Mouse (Mus musculus): Measurements from ENCODE around the gene Timm23. TPM values are rescaled to one million over a fixed set of nuclear protein-coding genes. Genes with fewer than 3 reads are reported as not detected.

Timm23 gene
- polyA plus RNA-seq, 2 experiments, result 183 to 309 TPM

DNA sequence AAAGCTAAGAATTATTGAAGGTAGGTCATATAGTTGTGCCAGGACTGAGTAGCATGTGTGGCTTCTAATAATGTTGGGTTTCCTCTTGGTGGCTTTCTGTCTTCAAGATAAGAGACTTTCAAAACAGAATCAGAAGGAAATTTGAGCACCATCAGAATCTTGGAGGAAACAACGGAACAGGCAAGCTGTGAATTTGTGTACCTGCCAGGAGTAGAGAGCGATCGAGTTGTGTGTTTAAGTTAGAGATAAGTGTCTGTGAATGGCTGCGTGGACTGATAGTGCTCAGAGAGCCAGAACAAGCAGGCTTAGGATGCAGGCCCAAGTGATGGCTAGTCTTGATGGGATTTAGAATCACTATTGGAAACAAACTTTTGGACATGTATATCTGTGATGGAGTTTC lies 69.9 kb downstream of the Timm23 start:
- no peak overlapping the region for H3K27ac ChIP-seq (replicated peaks; ENCODE audit: low read depth, low read length)
- no peaks in the 10 kb centered on the region for H3K27me3 ChIP-seq (ENCODE audit: control insufficient read depth, insufficient read depth, low read length)
- no peak overlapping the region for H3K9ac ChIP-seq (ENCODE audit: low read depth, low read length, severe bottlenecking)
- no peaks in the 10 kb centered on the region for H3K4me1 ChIP-seq (ENCODE audit: control insufficient read depth, insufficient read depth, low read length)
- no peak overlapping the region for H3K4me3 ChIP-seq (replicated peaks; ENCODE audit: low read length)
- H3K9me3 ChIP-seq (ENCODE audit: control insufficient read depth, low read length), result no peaks in the 10 kb centered on the region
- DNase-seq (ENCODE audit: low spot score), result no peak
- TF ChIP-seq POLR2A (IDR thresholded peaks at IDR 0.05; ENCODE audit: borderline replicate concordance, extremely low read depth, insufficient read depth, insufficient read length), result no peak
- 84% methylated on average over 4 of the region's 4 CpGs for WGBS
- H3K4me2 ChIP-seq (replicated peaks; ENCODE audit: low read depth, low read length, severe bottlenecking), result no peak overlapping the region
- ATAC-seq (ENCODE audit: low FRiP score, low read depth), result no peak
- no peaks in the 10 kb centered on the region for H3K36me3 ChIP-seq (ENCODE audit: control insufficient read depth, insufficient read depth, low read length)

Other genes with a start within 250 kb of the Timm23 start
- gene Galnt15, start 172.9 kb downstream of the Timm23 start, polyA plus RNA-seq (2012; rRNA removed), result 0.17 and 0.19 TPM in 2 replicates
- gene Galnt15, start 172.9 kb downstream of the Timm23 start, polyA plus RNA-seq (2014; fragmentation: Nextera tagmentation; extraction: Ambion mirVana), result 0.15 and 0.25 TPM in 2 replicates
- gene Oxnad1, start 116.5 kb downstream of the Timm23 start, polyA plus RNA-seq (2012; rRNA removed), result 20.8 and 23.8 TPM in 2 replicates
- gene Oxnad1, start 116.5 kb downstream of the Timm23 start, polyA plus RNA-seq (2014; fragmentation: Nextera tagmentation; extraction: Ambion mirVana), result 16.0 TPM in 2 replicates
- 37.0 and 44.8 TPM in 2 replicates for gene Dph3, start 116.2 kb downstream of the Timm23 start, polyA plus RNA-seq (2012; rRNA removed)
- 95.4 and 97.0 TPM in 2 replicates for gene Dph3, start 116.2 kb downstream of the Timm23 start, polyA plus RNA-seq (2014; fragmentation: Nextera tagmentation; extraction: Ambion mirVana)
- not detected in 2 replicates for gene Msmb, start 59.9 kb downstream of the Timm23 start, polyA plus RNA-seq (2012; rRNA removed)
- gene Msmb, start 59.9 kb downstream of the Timm23 start, polyA plus RNA-seq (2014; fragmentation: Nextera tagmentation; extraction: Ambion mirVana), result not detected in 2 replicates
- 40.8 and 45.6 TPM in 2 replicates for gene Ncoa4, start 42.0 kb downstream of the Timm23 start, polyA plus RNA-seq (2012; rRNA removed)
- gene Ncoa4, start 42.0 kb downstream of the Timm23 start, polyA plus RNA-seq (2014; fragmentation: Nextera tagmentation; extraction: Ambion mirVana), result 106 and 113 TPM in 2 replicates
- gene Parg, start 51 bp upstream of the Timm23 start, polyA plus RNA-seq (2012; rRNA removed), result 19.1 and 19.5 TPM in 2 replicates
- gene Parg, start 51 bp upstream of the Timm23 start, polyA plus RNA-seq (2014; fragmentation: Nextera tagmentation; extraction: Ambion mirVana), result 44.5 and 49.2 TPM in 2 replicates
- gene Ogdhl, start 120.1 kb upstream of the Timm23 start, polyA plus RNA-seq (2012; rRNA removed), result 11.2 and 13.3 TPM in 2 replicates
- gene Ogdhl, start 120.1 kb upstream of the Timm23 start, polyA plus RNA-seq (2014; fragmentation: Nextera tagmentation; extraction: Ambion mirVana), result 9.7 and 11.4 TPM in 2 replicates
- gene 1700024G13Rik, start 186.5 kb upstream of the Timm23 start, polyA plus RNA-seq (2012; rRNA removed), result not detected in 2 replicates
- not detected in 2 replicates for gene 1700024G13Rik, start 186.5 kb upstream of the Timm23 start, polyA plus RNA-seq (2014; fragmentation: Nextera tagmentation; extraction: Ambion mirVana)